Mouse (Mus musculus) fibroblast of lung, adult 2 months (primary cell): Measurements from ENCODE around the gene Neurog1.

Experiments used
- DNase-seq: peaks from one replicate; pipeline ENCODE4 v3.0.0-alpha.2; 2011; ENCODE audit warnings: low read depth

Gene Neurog1

GRCm38 (mm10) chr13:56219254-56219653, 32.7 kb downstream of the Neurog1 start:
- no peak for DNase-seq

- no peak for DNase-seq
These were observed 35.9 kb downstream of the Neurog1 start for GRCm38 (mm10) chr13:56216090-56216489.

- no peak for DNase-seq
These were observed 37.3 kb downstream of the Neurog1 start for GRCm38 (mm10) chr13:56214633-56215032.

- DNase-seq, result no peak
These were observed 42.9 kb downstream of the Neurog1 start for GRCm38 (mm10) chr13:56209067-56209411.

DNA sequence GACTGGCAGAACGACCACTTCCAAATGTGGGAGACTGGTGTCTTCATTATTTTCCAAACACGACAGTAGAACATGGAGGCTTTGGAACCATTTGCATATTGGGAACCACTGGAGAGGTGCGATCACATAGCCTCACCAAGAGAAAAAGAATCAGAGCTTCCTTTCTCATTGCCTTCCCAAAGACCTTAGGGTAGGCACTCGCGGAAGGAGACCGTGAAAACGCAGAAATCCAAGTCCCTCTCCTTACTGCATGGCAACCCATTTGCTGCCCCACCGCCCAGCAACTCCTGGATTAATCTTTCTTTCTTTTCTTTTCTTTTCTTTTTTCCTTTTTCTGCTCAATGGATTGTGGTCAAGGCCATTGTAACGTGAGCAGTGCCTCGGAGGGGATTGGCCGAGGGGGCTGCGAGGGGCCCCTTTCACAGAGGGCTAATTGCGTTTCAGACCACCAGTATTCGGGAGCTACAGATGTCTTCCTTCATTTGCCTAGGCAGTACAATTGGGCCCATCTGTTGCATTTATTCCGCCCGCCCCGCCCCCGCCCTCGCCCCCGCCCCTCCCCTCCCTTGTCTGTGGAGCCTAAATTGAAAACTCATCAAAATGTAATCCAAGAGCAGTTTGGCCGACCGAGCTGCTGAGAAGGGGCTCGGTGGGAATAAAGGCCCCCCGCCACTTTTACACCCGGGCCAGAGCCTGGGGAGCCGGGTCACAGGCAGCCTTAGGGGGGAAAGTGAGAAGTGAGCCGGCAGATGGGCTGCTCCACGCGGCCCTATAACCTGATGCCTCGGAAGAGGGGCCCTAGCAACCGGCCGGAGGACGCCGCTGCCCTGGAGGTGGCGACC, 43.5 kb downstream of the Neurog1 start:
- no peak for DNase-seq
